Mouse (Mus musculus): Measurements from ENCODE around the gene Eapp.
"Not testable (repeated sequence)": the region's sequence is repeated elsewhere in the genome, so short reads cannot be mapped to it uniquely, and the experiment has no call there.

Gene Eapp

DNA sequence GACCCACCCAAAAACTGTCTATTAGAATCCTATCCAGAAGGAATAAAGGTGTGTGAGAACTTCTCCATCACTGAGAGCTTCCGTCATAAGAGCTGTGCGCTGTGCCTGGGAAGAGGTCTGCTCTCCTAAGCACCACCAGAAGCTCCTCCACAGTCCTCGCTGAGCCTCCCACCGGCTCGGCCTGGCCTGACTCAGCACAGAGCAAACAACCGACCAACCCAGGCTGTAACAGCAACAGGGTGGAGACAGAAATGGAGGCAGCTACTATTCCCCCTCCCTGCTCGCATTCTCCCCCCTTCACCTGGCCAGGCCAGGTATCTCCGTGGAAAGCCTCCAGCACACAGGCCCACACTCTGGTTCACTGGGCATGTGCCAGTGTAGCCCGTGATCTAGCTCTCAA lies 19.0 kb downstream of the Eapp start:
- no peak for DNase-seq

DNA sequence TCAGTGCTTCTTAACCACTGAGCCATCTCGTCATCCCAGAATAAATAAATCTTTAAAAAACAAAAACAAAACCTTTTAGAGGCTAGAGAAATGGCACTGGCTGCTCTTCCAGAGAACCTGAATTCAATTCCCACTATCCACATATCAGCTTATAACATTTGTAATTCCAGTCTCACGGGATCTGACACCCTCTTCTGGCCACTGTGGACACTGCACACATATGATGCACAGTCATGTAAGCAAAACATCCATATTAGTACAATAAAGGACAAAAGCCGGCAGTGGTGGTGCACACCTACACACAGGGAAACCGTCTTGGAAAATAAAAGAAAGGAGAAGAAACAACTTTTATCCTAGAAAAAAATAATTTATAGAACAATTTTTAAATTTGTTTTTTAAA lies 20.3 kb downstream of the Eapp start:
- DNase-seq, result no peak

DNA sequence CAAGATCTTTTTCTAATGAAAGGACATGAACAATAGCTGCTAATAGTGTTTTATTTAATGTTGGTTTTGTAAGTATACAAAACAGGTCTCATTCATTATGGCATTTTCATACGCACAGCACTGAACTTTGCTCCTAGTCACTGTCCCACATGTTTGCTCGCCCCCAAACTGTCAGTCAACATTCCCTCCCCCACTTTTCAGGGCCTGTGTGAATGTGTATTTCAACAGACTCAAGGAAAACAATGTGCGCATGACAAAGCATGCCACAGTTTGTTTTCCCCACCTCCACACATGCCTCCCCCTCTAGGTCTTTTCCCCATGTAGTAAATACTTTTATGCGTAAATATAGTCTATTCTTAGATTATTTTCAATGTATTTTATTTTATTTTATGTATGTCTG lies 24.4 kb downstream of the Eapp start:
- DNase-seq, result peak; percentile 37

DNA sequence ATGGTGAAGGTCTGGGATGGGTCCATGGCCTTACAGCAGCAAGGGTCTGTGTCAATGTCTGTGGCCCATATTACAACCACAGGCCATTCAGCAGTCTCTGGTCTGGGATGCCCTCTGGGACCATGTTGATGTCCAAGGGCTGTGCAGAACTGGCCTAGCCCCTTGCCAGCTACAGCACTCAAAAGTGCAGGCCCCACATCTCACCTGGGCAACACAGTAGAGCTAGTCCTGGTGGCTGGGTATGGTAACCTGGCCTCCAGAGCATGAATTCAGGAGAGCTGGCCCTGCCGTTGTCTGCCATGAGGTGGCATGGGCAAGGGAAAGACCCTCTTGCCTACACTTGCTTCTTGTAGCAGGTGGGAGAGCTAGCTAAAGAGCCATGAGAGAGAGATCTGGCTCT lies 27.6 kb downstream of the Eapp start:
- DNase-seq, result no peak

DNA sequence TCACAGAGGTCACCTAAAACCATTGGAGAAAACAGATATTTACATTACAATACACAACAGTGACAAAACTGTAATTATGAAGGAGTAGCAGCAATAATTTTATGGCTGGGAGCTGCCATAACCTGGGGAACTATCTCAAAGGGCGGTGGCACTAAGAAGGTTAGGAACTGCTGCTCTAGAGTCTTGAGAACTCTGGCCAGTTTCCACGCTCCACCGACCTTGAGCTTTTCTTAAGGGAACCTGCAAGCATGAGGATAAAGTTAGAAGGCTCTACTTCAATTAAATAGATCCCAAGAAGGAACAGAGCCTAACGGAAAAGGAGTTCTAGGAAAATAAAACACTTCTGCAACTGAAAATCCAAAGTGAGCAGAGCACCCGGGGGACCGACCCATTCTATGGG lies 30.2 kb downstream of the Eapp start:
- no peak for DNase-seq

DNA sequence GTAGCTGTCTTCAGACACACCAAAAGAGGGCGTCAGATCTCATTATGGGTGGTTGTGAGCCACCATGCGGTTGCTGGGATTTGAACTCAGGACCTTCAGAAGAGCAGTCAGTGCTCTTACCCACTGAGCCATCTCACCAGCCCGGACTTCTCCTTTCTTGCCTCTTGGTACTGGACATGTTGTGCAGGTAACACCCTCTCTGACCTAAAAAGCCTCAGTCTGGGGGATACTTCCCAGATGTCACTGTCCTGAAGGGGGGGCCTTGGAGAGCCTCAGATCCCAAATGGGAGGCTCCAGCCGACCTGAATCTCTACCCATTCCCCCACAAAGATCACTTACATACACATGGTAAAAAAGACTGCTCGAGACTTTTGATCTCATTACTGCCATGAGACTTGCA lies 34.2 kb downstream of the Eapp start:
- not testable (repeated sequence) for DNase-seq

DNA sequence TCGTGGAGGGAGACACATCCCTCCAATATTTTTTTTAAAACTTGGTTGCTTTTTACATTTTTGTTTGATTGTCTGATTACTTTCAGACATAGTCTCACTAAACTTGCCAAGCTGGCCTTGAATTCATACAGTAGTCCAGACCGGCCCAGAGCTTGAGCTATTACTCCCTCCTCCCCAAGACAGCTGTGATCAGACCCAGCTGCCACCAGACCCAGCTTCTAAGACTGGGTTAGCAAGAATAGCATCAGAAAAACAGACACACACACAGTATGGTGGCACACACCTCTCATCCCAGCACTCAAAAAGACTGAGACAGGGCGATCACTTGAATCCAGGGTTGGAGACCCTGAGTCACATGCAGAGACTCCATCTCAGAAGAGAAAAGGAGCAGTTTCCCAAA lies 35.8 kb downstream of the Eapp start:
- DNase-seq, result no peak

DNA sequence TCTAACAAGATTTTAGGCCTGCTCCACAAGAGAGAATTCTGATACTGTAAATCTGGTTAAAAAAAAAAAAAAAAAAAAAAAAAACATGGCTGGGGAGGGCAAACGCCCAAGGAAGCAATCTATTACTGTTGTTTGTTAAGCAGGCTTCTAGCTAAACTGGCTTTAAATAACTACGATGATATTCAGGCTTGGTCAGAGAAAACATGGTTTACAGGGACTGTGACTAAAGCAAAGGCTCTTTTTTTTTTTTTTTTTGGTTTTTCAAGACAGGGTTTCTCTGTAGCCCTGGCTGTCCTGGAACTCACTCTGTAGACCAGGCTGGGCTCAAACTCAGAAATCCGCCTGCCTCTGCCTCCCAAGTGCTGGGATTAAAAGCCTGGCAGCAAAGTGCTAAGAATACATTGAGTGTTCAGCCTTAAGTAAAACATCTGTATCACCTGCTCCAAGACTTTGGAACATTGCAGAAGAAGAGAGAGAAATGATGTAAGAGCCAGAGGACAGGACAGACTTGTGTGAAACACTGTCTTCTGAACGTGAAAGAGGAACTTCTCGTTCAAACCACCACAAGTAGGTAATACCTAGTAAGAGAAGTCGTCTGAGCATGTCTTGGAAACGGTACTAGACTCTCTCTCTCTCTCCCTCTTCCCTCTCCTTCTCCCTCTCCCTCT lies 37.1 kb downstream of the Eapp start:
- DNase-seq, result no peak

DNA sequence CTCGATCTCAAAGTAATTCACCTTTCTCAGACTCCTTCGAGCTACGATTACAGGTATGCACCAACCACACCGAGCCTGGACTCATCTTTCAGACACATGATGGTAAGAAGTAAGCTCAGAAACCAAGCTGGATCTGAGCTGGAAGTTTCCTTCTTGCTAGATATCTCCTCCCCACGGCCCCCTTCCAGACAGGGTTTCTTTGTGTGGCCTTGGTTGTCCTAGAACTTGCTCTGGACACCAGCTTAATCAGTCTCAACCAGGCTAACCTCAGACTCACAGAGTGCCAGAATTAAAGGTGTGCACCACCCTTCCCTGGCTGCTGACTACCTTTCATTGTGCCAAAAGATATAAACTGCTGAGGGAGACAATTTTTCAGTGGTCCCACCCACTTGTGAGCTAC lies 37.7 kb downstream of the Eapp start:
- no peak for DNase-seq

DNA sequence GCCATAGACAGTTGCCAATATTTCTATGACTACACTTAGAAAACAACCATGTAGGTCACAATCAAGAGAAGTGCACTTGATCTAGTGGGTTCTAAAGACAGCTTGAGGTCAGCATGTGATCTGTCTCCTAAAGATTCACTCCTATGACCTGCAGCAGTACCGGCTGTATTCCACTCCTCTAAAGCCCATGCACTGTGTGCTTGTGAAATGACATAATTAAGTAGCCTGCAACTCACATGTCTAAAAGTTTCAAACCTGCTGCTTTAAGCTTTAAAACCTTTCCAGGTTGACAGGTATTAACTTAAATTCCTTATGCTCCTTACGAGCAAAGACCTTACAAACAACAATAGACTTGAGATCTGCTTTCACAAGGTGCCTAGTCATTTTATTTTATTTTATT lies 38.5 kb downstream of the Eapp start:
- DNase-seq, result no peak

DNA sequence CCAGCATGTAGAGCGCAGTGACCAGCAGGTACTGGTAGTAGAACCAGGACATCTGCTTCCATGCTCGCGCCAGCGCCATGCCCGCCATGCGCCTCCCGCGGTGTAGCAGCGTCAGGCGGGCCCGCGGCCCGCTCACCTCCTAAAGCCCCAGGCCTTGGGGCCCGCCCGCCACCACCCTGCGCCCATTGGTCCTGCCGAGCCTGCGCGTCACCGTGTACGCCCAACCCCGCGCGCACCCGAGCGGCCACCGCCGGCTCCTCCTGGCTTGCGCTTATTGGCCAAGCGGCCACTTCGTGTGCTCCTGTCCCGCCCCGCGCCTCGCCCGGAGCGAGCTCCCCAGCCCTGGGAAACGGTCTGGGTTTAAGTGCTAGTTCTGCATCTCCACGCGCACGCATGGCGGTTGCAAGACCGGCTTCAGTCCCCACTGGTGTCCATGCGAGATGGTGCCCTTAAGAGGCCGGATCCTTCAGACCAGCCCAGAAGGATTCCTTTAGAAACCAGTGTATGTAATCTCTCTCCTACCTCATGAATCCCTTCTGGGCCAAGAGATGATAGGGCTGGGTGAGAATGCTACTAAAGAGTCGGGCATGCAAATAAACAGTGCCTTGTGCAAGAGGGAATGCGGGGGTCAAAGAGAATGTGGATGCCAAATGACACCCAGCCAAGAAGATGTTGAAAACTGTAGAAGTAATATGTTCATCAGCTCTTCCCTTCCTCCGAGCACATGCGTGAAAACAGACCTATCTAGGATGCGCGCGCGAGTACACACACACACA lies 39.1 kb downstream of the Eapp start, which contains the start of gene Sptssa:
Gene Sptssa (minus strand): TSS at position 178 of the 776 bp plus-strand sequence.
- peak; percentile 98 for DNase-seq

DNA sequence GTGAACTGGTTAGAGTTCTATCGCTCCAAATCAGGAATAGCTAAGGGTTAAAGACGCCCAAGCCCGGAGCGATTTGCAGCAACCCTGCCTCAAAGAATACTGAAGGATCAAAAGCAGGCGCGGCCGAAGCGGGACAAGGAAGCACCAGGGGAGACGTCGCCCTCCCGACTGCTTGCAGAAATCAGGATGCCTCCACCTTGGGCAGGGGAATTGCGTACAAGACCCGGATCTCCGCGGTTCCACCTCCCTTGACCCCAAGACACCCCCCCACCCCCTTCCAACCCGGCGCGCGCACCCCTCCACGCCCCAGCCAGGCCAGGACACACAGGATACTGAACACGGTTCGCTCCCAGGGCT lies 39.7 kb downstream of the Eapp start:
- DNase-seq, result no peak

DNA sequence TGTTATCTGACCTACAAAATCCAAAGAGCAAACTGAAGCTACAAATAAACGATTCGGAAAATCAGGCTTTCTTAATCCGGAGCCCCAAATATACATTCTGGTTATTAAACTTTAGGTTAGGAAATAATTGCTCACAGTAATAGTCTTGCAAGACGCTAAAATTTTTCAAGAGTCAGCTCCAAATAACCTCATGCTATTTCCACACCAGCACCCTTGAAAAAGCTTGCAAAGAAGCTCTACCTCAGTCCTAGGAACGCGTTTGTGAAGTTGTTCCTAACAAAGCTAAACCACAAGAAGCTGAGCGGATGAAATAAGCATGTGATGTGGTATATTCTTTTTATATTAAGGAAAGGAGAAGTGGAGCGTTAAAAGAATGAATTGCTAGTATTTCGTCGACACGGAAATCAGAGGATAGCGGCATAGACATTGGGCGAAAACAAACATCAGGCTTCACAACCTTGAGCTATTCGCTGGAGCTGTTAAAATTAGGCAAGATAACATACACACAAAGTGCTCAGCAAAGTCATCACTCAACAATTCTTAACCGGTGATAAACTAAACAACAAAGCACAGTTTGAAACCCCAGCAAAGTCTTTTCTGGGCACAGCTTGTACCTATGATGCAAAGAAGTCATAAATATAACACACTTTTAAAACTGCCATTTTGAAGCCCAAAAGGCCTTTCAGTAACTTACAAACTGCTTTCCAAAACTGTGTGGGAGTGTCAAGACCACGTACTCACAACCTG lies 40.2 kb downstream of the Eapp start:
- DNase-seq, result peak; percentile 21

DNA sequence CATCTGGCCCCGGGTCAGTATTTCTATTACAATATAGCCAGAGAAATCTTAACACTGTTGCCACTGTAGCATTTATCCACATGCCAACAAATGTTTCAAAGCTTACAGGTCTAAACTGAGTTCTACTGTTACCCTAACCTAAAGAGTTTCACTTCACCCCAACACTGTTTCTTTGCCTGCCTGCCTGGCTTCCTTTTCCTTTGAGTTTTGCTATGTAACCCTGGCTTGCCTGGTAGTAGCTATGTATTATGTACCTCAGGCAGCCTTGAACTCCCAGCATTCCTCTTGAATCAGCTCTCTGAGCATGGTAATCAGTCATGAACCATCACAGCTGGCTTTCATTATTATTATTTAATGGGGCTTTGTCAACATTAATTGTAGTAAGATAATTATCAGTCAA lies 41.0 kb downstream of the Eapp start:
- peak; percentile 64 for DNase-seq

DNA sequence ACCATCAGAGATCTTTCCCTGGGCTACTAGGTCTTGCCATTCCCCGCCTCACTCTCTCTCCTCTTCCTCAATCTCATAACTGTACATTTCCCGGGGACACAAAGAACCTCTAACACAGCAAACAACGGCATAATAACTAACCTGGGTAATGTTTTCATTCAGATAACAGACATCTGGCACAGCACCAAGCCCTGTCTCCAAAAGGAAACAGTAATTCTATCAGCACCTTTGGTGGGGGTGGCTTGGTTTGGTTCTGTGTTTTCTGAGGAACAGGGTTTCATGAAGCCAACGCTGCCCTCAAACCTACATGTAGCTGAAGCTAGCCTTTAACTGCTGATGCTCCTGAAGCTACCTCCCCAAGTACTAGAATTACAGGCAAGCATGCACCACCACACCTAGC lies 41.6 kb downstream of the Eapp start:
- DNase-seq, result no peak

DNA sequence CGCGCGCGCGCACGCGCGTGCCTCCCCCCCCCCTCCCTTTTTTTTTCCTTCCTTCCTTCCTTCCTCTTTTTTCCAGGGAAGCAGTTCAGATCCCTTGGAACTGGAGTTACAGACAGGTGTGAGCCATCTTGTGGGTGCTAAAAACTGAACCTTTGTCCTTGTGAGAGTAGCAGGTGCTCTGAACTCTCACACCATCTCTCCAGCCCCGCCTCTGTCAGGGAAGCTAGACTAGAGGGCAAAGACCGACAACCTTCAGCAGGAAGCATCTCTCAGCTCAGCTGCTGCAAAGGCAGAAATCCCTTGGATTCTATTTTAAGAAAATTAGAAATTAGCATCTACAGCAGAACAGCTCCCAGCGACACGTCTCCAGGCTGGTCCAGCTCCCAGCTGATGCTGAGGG lies 43.4 kb downstream of the Eapp start:
- no peak for DNase-seq

DNA sequence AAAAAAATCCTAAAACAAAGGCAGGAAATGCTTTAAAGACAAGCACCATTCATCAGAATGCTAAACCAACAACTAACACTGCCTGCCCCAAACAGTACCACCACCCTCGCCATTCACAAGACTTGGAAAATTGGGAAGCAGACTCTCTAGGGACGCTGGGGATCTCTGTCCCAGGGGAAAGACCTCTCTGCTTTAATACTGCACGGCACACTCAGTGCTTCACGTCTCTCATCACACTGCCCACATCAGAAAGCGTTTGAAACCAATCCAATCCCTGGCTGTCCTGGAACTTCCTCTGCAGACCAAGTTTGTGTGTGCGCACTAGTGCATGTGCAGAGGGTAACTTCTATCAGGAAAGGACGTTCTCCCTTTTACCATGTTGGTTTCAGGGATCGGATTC lies 43.9 kb downstream of the Eapp start:
- no peak for DNase-seq

DNA sequence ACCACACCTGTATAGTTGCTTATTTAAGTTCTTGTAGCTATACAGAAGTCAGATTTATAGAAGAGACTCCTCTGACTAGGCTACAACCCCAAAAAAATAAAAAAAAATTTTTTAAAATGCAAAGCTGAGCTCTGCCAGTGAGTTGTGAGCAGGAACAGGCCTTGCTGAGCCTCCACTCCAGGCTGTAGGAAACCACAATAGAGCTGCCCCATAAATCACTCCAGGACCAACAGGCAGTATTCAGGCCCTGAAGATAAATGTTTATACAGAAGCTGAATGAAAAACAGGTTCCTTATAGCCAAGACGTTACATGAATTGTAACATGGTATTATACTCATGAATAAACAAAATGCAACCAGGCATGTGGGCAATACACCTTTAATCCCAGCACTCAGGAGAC lies 44.5 kb downstream of the Eapp start:
- no peak for DNase-seq

DNA sequence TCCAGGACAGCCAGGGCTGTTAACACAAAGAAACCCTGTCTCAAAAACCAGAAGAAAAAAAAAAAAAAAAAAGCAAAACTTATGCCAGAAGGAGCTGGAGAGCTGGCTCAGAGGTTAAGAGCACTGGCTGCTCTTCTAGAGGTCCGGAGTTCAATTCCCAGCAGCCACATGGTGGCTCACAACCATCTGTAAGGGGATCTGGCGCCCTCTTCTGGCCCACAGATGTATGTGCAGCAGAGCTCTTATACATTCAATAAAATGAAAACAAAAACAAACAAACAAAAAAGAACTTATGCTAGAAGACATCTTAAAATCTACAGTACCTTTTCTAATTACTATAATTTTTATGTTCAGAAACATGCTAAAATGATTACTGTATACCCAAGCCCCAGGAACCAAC lies 50.8 kb downstream of the Eapp start:
- DNase-seq, result no peak

DNA sequence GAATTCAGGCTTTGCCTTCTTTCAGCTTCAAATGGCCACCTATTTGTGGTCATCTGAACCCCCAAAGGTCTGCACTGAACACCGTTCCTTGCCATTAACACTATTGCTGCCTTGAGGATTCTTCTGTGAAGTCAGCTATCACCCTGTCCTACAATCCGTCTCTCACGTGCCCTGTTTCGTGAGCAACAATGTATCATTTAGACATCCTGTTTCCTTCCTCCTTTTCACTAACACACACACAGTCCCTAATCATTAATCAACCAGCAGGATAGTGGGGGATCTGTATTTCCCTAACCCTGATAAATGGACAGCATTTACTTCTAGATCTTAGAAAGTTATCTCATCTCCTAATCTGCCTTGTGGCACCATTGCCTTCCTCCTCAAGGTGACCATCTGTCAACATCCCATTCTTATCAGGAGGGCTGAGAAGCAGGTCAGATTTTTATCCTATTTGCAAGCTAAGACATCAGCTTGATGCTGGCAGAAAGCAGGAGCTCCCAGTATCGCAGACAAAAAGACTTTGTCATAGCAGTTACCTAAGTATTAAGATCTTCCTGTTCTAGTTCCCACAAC lies 52.3 kb downstream of the Eapp start:
- DNase-seq, result peak; percentile 79

DNA sequence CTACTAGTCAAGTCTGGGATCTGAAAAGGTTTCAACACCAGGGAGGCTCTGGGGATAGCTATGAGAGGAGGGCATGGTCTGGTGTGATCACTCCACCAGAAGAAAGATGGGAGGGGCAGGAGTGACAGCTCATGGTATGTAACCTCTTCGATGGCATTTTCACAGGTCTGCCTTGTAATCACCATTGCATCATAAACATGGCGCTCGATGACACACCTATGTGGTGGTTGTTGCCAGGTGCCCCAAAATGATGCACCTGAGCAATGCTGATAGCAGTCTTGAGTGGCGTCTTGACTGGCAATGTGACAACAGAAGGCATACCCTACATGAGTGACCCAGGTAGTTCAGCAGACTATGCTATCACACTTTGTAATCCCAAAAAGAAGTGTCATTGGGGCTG lies 54.3 kb downstream of the Eapp start:
- no peak for DNase-seq

DNA sequence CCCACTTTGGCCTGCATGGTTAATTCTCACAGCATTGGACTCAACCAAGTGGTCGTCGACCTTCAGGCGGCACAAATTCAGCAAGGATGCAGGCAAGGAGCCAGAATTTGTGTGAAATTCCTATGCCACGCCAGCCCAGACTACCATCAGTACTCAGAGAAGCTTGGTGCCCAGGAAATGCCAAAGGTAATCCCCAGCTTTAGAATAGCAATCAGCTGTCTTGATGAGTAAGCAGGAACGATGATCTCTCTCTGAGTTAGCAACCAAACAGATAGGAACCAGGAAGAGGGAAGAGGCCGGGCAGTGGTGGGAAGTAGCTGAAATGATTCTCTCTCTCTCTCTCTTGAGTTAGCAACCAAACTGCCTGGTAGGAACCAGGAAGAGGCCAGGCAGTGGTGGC lies 55.4 kb downstream of the Eapp start:
- DNase-seq, result peak; percentile 24

DNA sequence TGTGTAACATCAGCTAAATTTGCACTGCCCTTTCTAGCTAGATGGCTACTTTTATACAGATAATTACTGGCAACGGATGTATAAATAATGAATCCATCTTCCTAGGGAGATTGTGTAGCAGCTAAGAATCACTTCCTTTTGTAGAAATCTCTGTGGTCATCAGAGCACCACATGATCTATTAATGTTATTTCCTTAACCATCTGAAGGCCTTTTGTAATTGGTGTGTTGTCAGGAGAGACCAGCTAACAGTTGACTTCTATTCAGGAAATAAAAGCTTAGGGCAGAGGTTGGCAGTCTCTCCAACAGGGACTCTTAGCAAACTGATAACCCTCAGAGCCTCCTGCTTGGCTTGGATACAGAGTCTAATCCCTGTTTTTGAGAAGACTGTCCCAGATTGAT lies 58.7 kb downstream of the Eapp start:
- no peak for DNase-seq

DNA sequence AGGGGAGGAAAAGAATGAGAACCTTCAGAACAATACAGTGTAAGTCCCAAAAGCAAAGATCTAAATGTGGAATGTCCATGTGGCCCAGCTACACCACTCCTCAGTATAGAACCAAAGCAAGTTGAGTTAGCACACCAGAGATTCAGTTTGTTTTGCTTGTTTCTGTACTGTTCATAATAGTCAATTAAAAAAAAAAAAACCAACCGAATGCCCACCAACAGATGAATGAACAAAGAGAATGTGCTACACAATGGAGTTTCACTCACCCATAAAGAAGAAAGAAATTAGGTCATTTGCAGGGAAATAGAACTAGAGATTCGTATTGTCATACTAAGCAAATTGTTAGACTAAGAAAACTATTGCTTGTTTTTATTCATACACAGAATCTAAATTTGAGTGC lies 63.6 kb downstream of the Eapp start:
- DNase-seq, result peak; percentile 92

Data from retina, postnatal 1 day (tissue).